Mouse (Mus musculus) CH12.LX (cell line): ENCODE measurements around the gene Gpr179. TPM values are rescaled to one million over a fixed set of nuclear protein-coding genes. Genes with fewer than 3 reads are reported as not detected.

Experiments
- DNase-seq: peaks from one replicate; pipeline ENCODE4 v3.0.0-alpha.2; 2013; ENCODE audit errors: extremely low read depth
- H3K27ac ChIP-seq: 2 replicates; pipeline ENCODE4 v1.5.1; 2012; ENCODE audit warnings: low read depth, mild to moderate bottlenecking, control low read depth, moderate library complexity; ENCODE audit not compliant: insufficient read depth
- H3K27me3 ChIP-seq: replicated peaks from 2 replicates; pipeline ENCODE3; 2012; ENCODE audit warnings: inconsistent platforms
- H3K36me3 ChIP-seq, 2 experiments: replicated peaks in 1 of 2; 2 replicates each; pipeline versions ENCODE3 to v1.6.1; 2012; ENCODE audit warnings: inconsistent platforms in 1 of 2, low read length in 1 of 2, mild to moderate bottlenecking in 1 of 2, mixed read lengths in 1 of 2, moderate library complexity in 1 of 2; ENCODE audit not compliant: control insufficient read depth in 1 of 2, insufficient read depth in 1 of 2
- H3K4me1 ChIP-seq, 2 experiments: 2 replicates each; pipeline ENCODE4 v1.6.1; 2012; ENCODE audit warnings: inconsistent platforms in 1 of 2, moderate library complexity in 1 of 2; ENCODE audit not compliant: insufficient read depth in 2 of 2, control insufficient read depth in 1 of 2
- H3K4me2 ChIP-seq: 2 replicates; pipeline ENCODE4 v1.6.1; 2012; ENCODE audit warnings: low read depth, mild to moderate bottlenecking, control low read depth; ENCODE audit not compliant: poor library complexity, insufficient read depth, severe bottlenecking
- H3K4me3 ChIP-seq, 3 experiments: fragments of 150-350 bp in 1 of 3; sonication (generic) in 1 of 3; replicated peaks in 1 of 3; 2 replicates each; pipeline versions ENCODE3 to v1.5.1; 2011 to 2012; ENCODE audit warnings: low read depth in 2 of 3, low read length in 2 of 3, mild to moderate bottlenecking in 2 of 3, moderate library complexity in 2 of 3, control low read depth in 1 of 3, improper control_type of control experiment in 1 of 3, inconsistent platforms in 1 of 3, mixed read lengths in 1 of 3; ENCODE audit not compliant: poor library complexity in 1 of 3
- H3K79me2 ChIP-seq: replicated peaks from 2 replicates; pipeline ENCODE4 v1.6.1; 2012; ENCODE audit warnings: mild to moderate bottlenecking, moderate library complexity; ENCODE audit not compliant: control insufficient read depth, poor library complexity, insufficient read depth, severe bottlenecking; ENCODE audit errors: extremely low read depth
- H3K9ac ChIP-seq: 2 replicates; pipeline ENCODE4 v1.6.1; 2012; ENCODE audit warnings: low read depth, mild to moderate bottlenecking, control low read depth, moderate library complexity; ENCODE audit not compliant: insufficient read depth
- H3K9me3 ChIP-seq: replicated peaks from 2 replicates; pipeline ENCODE3; 2012; ENCODE audit warnings: low read length, inconsistent platforms, mixed read lengths
- BHLHE40 ChIP-seq: IDR thresholded peaks from 2 replicates; pipeline ENCODE4 v1.6.1; 2011; ENCODE audit warnings: mild to moderate bottlenecking, low read depth, low read length, improper control_type of control experiment
- CHD1 ChIP-seq: IDR thresholded peaks from 2 replicates; pipeline ENCODE4 v1.6.1; 2012; ENCODE audit warnings: low read depth, low read length, improper control_type of control experiment, inconsistent platforms
- E2F4 ChIP-seq: IDR thresholded peaks from 2 replicates; pipeline ENCODE4 v1.6.1; 2011; ENCODE audit warnings: low read depth, low read length, improper control_type of control experiment; ENCODE audit not compliant: insufficient replicate concordance
- ELF1 ChIP-seq: IDR thresholded peaks from 2 replicates; pipeline ENCODE4 v1.6.1; 2014; ENCODE audit warnings: low read depth, mild to moderate bottlenecking, inconsistent platforms, low read length, improper control_type of control experiment
- EP300 ChIP-seq: IDR thresholded peaks from 2 replicates; pipeline ENCODE4 v1.6.1; 2011; ENCODE audit warnings: low read length, improper control_type of control experiment
- ETS1 ChIP-seq: conservative IDR thresholded peaks from 2 replicates; pipeline ENCODE4 v1.6.1; 2012; ENCODE audit warnings: low read depth, mild to moderate bottlenecking, inconsistent platforms, low read length, improper control_type of control experiment, moderate library complexity
- JUN ChIP-seq: IDR thresholded peaks from 2 replicates; pipeline ENCODE4 v1.6.1; 2011; ENCODE audit warnings: low read depth, mild to moderate bottlenecking, low read length, improper control_type of control experiment, moderate library complexity; ENCODE audit not compliant: insufficient read depth
- JUND ChIP-seq: conservative IDR thresholded peaks from 2 replicates; pipeline ENCODE4 v1.6.1; 2011; ENCODE audit warnings: low read depth, low read length, improper control_type of control experiment
- KAT2A ChIP-seq: IDR thresholded peaks from 2 replicates; pipeline ENCODE4 v1.6.1; 2012; ENCODE audit warnings: low read length, improper control_type of control experiment, inconsistent platforms; ENCODE audit not compliant: insufficient replicate concordance
- MAFK ChIP-seq: IDR thresholded peaks from 2 replicates; pipeline ENCODE4 v1.6.1; 2011; ENCODE audit warnings: low read length, improper control_type of control experiment; ENCODE audit not compliant: insufficient replicate concordance
- MEF2A ChIP-seq: IDR thresholded peaks from 2 replicates; pipeline ENCODE4 v1.6.1; 2014; ENCODE audit warnings: low read depth, mild to moderate bottlenecking, inconsistent platforms, low read length, improper control_type of control experiment, borderline replicate concordance
- MXI1 ChIP-seq: IDR thresholded peaks from 2 replicates; pipeline ENCODE4 v1.6.1; 2011; ENCODE audit warnings: mild to moderate bottlenecking, low read depth, low read length, improper control_type of control experiment
- MYC ChIP-seq: IDR thresholded peaks from 2 replicates; pipeline ENCODE4 v1.6.1; 2011; ENCODE audit warnings: low read depth, mild to moderate bottlenecking, improper control_type of control experiment, low read length
- NRF1 ChIP-seq: IDR thresholded peaks from 2 replicates; pipeline ENCODE4 v1.6.1; 2014; ENCODE audit warnings: low read depth, mild to moderate bottlenecking, inconsistent platforms, low read length, improper control_type of control experiment, moderate library complexity
- PAX5 ChIP-seq: IDR thresholded peaks from 2 replicates; pipeline ENCODE4 v1.6.1; 2012; ENCODE audit warnings: low read length, inconsistent platforms, mixed read lengths
- POLR2AphosphoS2 ChIP-seq: IDR thresholded peaks from 2 replicates; pipeline ENCODE4 v1.6.1; 2011; ENCODE audit warnings: low read depth, low read length, improper control_type of control experiment
- TBP ChIP-seq: conservative IDR thresholded peaks from 2 replicates; pipeline ENCODE4 v1.6.1; 2011; ENCODE audit warnings: low read depth, low read length, improper control_type of control experiment
- TCF12 ChIP-seq: IDR thresholded peaks from 2 replicates; pipeline ENCODE4 v1.6.1; 2014; ENCODE audit warnings: low read depth, mild to moderate bottlenecking, inconsistent platforms, low read length, improper control_type of control experiment
- UBTF ChIP-seq: IDR thresholded peaks from 2 replicates; pipeline ENCODE4 v1.6.1; 2012; ENCODE audit warnings: low read depth, mild to moderate bottlenecking, inconsistent platforms, low read length, improper control_type of control experiment, moderate library complexity
- USF1 ChIP-seq: IDR thresholded peaks from 2 replicates; pipeline ENCODE4 v1.6.1; 2014; ENCODE audit warnings: low read depth, mild to moderate bottlenecking, inconsistent platforms, low read length, improper control_type of control experiment
- dilution Hi-C: fragments of 300-500 bp; cut with MboI; formaldehyde crosslinking; loops from 2 replicates; pipeline ENCODE4 v1.14.3; 2020; ENCODE audit warnings: low sequenced_read_pairs; ENCODE audit not compliant: extremely low pct_unique_long_range_greater_than_20kb, extremely low pct_ligation_motif_present
- in situ Hi-C: fragments of 300-500 bp; cut with MboI; formaldehyde crosslinking; loops from 3 replicates; pipeline ENCODE4 v1.14.3; 2019; ENCODE audit warnings: low sequenced_read_pairs, low pct_ligation_motif_present, low pct_unique_long_range_greater_than_20kb, mixed read lengths
- polyA plus RNA-seq: library from polyadenylated mRNA; unstranded; fragments of >175 nt; gene quantifications from 2 replicates; pipeline ENCODE4 v1.2.1, GENCODE M21; 2012; ENCODE audit warnings: low read depth; ENCODE audit not compliant: insufficient read length
- total RNA-seq, 2 experiments: library from RNA; depleted of rRNA; stranded (reverse); fragments of 300-350 nt in 1 of 2; fragments of >200 nt in 1 of 2; gene quantifications; 2 replicates each; pipeline ENCODE4 v1.2.3; 2012 to 2014

Gene Gpr179
- total and polyA plus RNA-seq, 3 experiments: 0.03 to 0.08 TPM; not detected in 1

- dilution Hi-C loops: no loop called here
- Histone ChIP-seq H3K4me1 (peaks cover 20 to 31% of the 10 kb centered on the region in 2 experiments), H3K4me3 (no peak overlapping the region), H3K9ac (no peak overlapping the region), H3K27me3 (no peaks in the 10 kb centered on the region), H3K79me2 (no peaks in the 10 kb centered on the region), H3K27ac (no peak overlapping the region), H3K9me3 (no peaks in the 10 kb centered on the region), H3K4me2 (no peak overlapping the region), H3K36me3 (no peaks in the 10 kb centered on the region)
- in situ Hi-C loops: no loop called here
- no peak for TF ChIP-seq MYC
- TF ChIP-seq USF1: no peak
- no peak for TF ChIP-seq ETS1
- no peak for TF ChIP-seq EP300
- no peak for TF ChIP-seq JUN
- no peak for TF ChIP-seq MXI1
- no peak for TF ChIP-seq CHD1
- no peak for TF ChIP-seq TBP
- no peak for TF ChIP-seq ELF1
- TF ChIP-seq MEF2A: no peak
- no peak for TF ChIP-seq MAFK
- no peak for TF ChIP-seq E2F4
- no peak for TF ChIP-seq POLR2AphosphoS2
- TF ChIP-seq NRF1: no peak
- TF ChIP-seq BHLHE40: no peak
- no peak for TF ChIP-seq KAT2A
- TF ChIP-seq UBTF: no peak
- no peak for TF ChIP-seq JUND
- TF ChIP-seq PAX5: no peak
- no peak for TF ChIP-seq TCF12
- TF ChIP-seq, all 38 proteins: peak for 0
- DNase-seq: no peak
Measured at GRCm38 (mm10) chr11:97338977-97339315, 12.9 kb downstream of the Gpr179 start.

- no peaks in the 10 kb centered on the region for H3K27me3 ChIP-seq
Measured at GRCm38 (mm10) chr11:97338302-97338976, 13.4 kb downstream of the Gpr179 start.

More at GRCm38 (mm10) chr11:97338302-97338976, 13.4 kb downstream of the Gpr179 start:
- no peak overlapping the region for H3K9ac ChIP-seq
- H3K27ac ChIP-seq: no peak overlapping the region
- in situ Hi-C loops (no loop called here), dilution Hi-C loops (no loop called here)
- DNase-seq: no peak
- no peaks in the 10 kb centered on the region for H3K79me2 ChIP-seq
- H3K4me1 ChIP-seq: peaks cover 18 to 35% of the 10 kb centered on the region in 2 experiments
- no peak for TF ChIP-seq PAX5
- no peak for TF ChIP-seq USF1
- TF ChIP-seq KAT2A: no peak
- H3K4me3 ChIP-seq: no peak overlapping the region
- no peaks in the 10 kb centered on the region for H3K36me3 ChIP-seq
- no peaks in the 10 kb centered on the region for H3K9me3 ChIP-seq
- H3K4me2 ChIP-seq: no peak overlapping the region
